Mouse (Mus musculus) CH12.LX (cell line): ENCODE data around the gene Nos1ap. TPM values are rescaled to one million over a fixed set of nuclear protein-coding genes. Genes with fewer than 3 reads are reported as not detected.

Source experiments
- DNase-seq: peaks from one replicate; pipeline ENCODE4 v3.0.0-alpha.2; 2013; ENCODE audit errors: extremely low read depth
- H3K27ac ChIP-seq: 2 replicates; pipeline ENCODE4 v1.5.1; 2012; ENCODE audit warnings: low read depth, mild to moderate bottlenecking, control low read depth, moderate library complexity; ENCODE audit not compliant: insufficient read depth
- H3K27me3 ChIP-seq: replicated peaks from 2 replicates; pipeline ENCODE3; 2012; ENCODE audit warnings: inconsistent platforms
- H3K36me3 ChIP-seq, 2 experiments: replicated peaks in 1 of 2; 2 replicates each; pipeline versions ENCODE3 to v1.6.1; 2012; ENCODE audit warnings: inconsistent platforms in 1 of 2, low read length in 1 of 2, mild to moderate bottlenecking in 1 of 2, mixed read lengths in 1 of 2, moderate library complexity in 1 of 2; ENCODE audit not compliant: control insufficient read depth in 1 of 2, insufficient read depth in 1 of 2
- H3K4me1 ChIP-seq, 2 experiments: 2 replicates each; pipeline ENCODE4 v1.6.1; 2012; ENCODE audit warnings: inconsistent platforms in 1 of 2, moderate library complexity in 1 of 2; ENCODE audit not compliant: insufficient read depth in 2 of 2, control insufficient read depth in 1 of 2
- H3K4me2 ChIP-seq: 2 replicates; pipeline ENCODE4 v1.6.1; 2012; ENCODE audit warnings: low read depth, mild to moderate bottlenecking, control low read depth; ENCODE audit not compliant: poor library complexity, insufficient read depth, severe bottlenecking
- H3K4me3 ChIP-seq, 3 experiments: fragments of 150-350 bp in 1 of 3; sonication (generic) in 1 of 3; replicated peaks in 1 of 3; 2 replicates each; pipeline versions ENCODE3 to v1.5.1; 2011 to 2012; ENCODE audit warnings: low read depth in 2 of 3, low read length in 2 of 3, mild to moderate bottlenecking in 2 of 3, moderate library complexity in 2 of 3, control low read depth in 1 of 3, improper control_type of control experiment in 1 of 3, inconsistent platforms in 1 of 3, mixed read lengths in 1 of 3; ENCODE audit not compliant: poor library complexity in 1 of 3
- H3K79me2 ChIP-seq: replicated peaks from 2 replicates; pipeline ENCODE4 v1.6.1; 2012; ENCODE audit warnings: mild to moderate bottlenecking, moderate library complexity; ENCODE audit not compliant: control insufficient read depth, poor library complexity, insufficient read depth, severe bottlenecking; ENCODE audit errors: extremely low read depth
- H3K9ac ChIP-seq: 2 replicates; pipeline ENCODE4 v1.6.1; 2012; ENCODE audit warnings: low read depth, mild to moderate bottlenecking, control low read depth, moderate library complexity; ENCODE audit not compliant: insufficient read depth
- H3K9me3 ChIP-seq: replicated peaks from 2 replicates; pipeline ENCODE3; 2012; ENCODE audit warnings: low read length, inconsistent platforms, mixed read lengths
- BHLHE40 ChIP-seq: IDR thresholded peaks from 2 replicates; pipeline ENCODE4 v1.6.1; 2011; ENCODE audit warnings: mild to moderate bottlenecking, low read depth, low read length, improper control_type of control experiment
- CHD1 ChIP-seq: IDR thresholded peaks from 2 replicates; pipeline ENCODE4 v1.6.1; 2012; ENCODE audit warnings: low read depth, low read length, improper control_type of control experiment, inconsistent platforms
- E2F4 ChIP-seq: IDR thresholded peaks from 2 replicates; pipeline ENCODE4 v1.6.1; 2011; ENCODE audit warnings: low read depth, low read length, improper control_type of control experiment; ENCODE audit not compliant: insufficient replicate concordance
- ELF1 ChIP-seq: IDR thresholded peaks from 2 replicates; pipeline ENCODE4 v1.6.1; 2014; ENCODE audit warnings: low read depth, mild to moderate bottlenecking, inconsistent platforms, low read length, improper control_type of control experiment
- ETS1 ChIP-seq: conservative IDR thresholded peaks from 2 replicates; pipeline ENCODE4 v1.6.1; 2012; ENCODE audit warnings: low read depth, mild to moderate bottlenecking, inconsistent platforms, low read length, improper control_type of control experiment, moderate library complexity
- JUND ChIP-seq: conservative IDR thresholded peaks from 2 replicates; pipeline ENCODE4 v1.6.1; 2011; ENCODE audit warnings: low read depth, low read length, improper control_type of control experiment
- KAT2A ChIP-seq: IDR thresholded peaks from 2 replicates; pipeline ENCODE4 v1.6.1; 2012; ENCODE audit warnings: low read length, improper control_type of control experiment, inconsistent platforms; ENCODE audit not compliant: insufficient replicate concordance
- MAFK ChIP-seq: IDR thresholded peaks from 2 replicates; pipeline ENCODE4 v1.6.1; 2011; ENCODE audit warnings: low read length, improper control_type of control experiment; ENCODE audit not compliant: insufficient replicate concordance
- MAX ChIP-seq: IDR thresholded peaks from 2 replicates; pipeline ENCODE4 v1.6.1; 2011; ENCODE audit warnings: low read length, improper control_type of control experiment
- MAZ ChIP-seq: IDR thresholded peaks from 2 replicates; pipeline ENCODE4 v1.6.1; 2012; ENCODE audit warnings: low read depth, mild to moderate bottlenecking, inconsistent platforms, low read length, improper control_type of control experiment, moderate library complexity
- NRF1 ChIP-seq: IDR thresholded peaks from 2 replicates; pipeline ENCODE4 v1.6.1; 2014; ENCODE audit warnings: low read depth, mild to moderate bottlenecking, inconsistent platforms, low read length, improper control_type of control experiment, moderate library complexity
- PAX5 ChIP-seq: IDR thresholded peaks from 2 replicates; pipeline ENCODE4 v1.6.1; 2012; ENCODE audit warnings: low read length, inconsistent platforms, mixed read lengths
- POLR2A ChIP-seq: IDR thresholded peaks from 2 replicates; pipeline ENCODE4 v1.6.1; 2011; ENCODE audit warnings: low read depth, mild to moderate bottlenecking, improper control_type of control experiment, low read length
- POLR2AphosphoS2 ChIP-seq: IDR thresholded peaks from 2 replicates; pipeline ENCODE4 v1.6.1; 2011; ENCODE audit warnings: low read depth, low read length, improper control_type of control experiment
- SIN3A ChIP-seq: IDR thresholded peaks from 2 replicates; pipeline ENCODE4 v1.6.1; 2012; ENCODE audit warnings: low read length, improper control_type of control experiment, inconsistent platforms
- SMC3 ChIP-seq: IDR thresholded peaks from 2 replicates; pipeline ENCODE4 v1.6.1; 2011; ENCODE audit warnings: low read depth, low read length, improper control_type of control experiment
- UBTF ChIP-seq: IDR thresholded peaks from 2 replicates; pipeline ENCODE4 v1.6.1; 2012; ENCODE audit warnings: low read depth, mild to moderate bottlenecking, inconsistent platforms, low read length, improper control_type of control experiment, moderate library complexity
- USF2 ChIP-seq: conservative IDR thresholded peaks from 2 replicates; pipeline ENCODE4 v1.6.1; 2011; ENCODE audit warnings: low read depth, low read length, improper control_type of control experiment
- ZKSCAN1 ChIP-seq: IDR thresholded peaks from 2 replicates; pipeline ENCODE4 v1.6.1; 2012; ENCODE audit warnings: low read depth, inconsistent platforms, low read length, improper control_type of control experiment, borderline replicate concordance
- ZMIZ1 ChIP-seq: IDR thresholded peaks from 2 replicates; pipeline ENCODE4 v1.6.1; 2012; ENCODE audit warnings: low read depth, mild to moderate bottlenecking, inconsistent platforms, low read length, improper control_type of control experiment
- ZNF384 ChIP-seq: IDR thresholded peaks from 2 replicates; pipeline ENCODE4 v1.6.1; 2012; ENCODE audit warnings: low read depth, low read length, improper control_type of control experiment, inconsistent platforms
- dilution Hi-C: fragments of 300-500 bp; cut with MboI; formaldehyde crosslinking; loops from 2 replicates; pipeline ENCODE4 v1.14.3; 2020; ENCODE audit warnings: low sequenced_read_pairs; ENCODE audit not compliant: extremely low pct_unique_long_range_greater_than_20kb, extremely low pct_ligation_motif_present
- in situ Hi-C: fragments of 300-500 bp; cut with MboI; formaldehyde crosslinking; loops from 3 replicates; pipeline ENCODE4 v1.14.3; 2019; ENCODE audit warnings: low sequenced_read_pairs, low pct_ligation_motif_present, low pct_unique_long_range_greater_than_20kb, mixed read lengths
- polyA plus RNA-seq: library from polyadenylated mRNA; unstranded; fragments of >175 nt; gene quantifications from 2 replicates; pipeline ENCODE4 v1.2.1, GENCODE M21; 2012; ENCODE audit warnings: low read depth; ENCODE audit not compliant: insufficient read length
- total RNA-seq, 2 experiments: library from RNA; depleted of rRNA; stranded (reverse); fragments of 300-350 nt in 1 of 2; fragments of >200 nt in 1 of 2; gene quantifications; 2 replicates each; pipeline ENCODE4 v1.2.3; 2012 to 2014

The Nos1ap gene
- total and polyA plus RNA-seq, 3 experiments: not detected

DNA sequence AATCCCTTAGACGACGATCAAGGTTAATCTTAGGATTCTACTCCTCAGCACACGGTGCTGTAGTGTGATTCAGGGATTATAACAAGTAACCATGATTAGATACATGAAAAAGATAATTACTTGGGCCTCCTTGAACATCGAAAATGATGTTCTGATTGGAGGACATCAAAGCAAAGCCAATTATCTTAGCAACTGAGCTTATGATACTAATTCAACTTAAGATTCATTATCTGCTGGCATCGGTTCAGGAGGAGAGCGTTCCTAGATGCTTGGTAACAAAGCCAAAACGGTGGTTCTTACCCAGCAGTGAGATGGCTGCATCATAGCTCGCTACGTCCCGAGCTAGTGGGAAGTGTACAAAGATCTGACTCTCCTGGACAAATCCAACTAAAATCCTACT lies 204.2 kb downstream of the Nos1ap start:
- dilution Hi-C loops: no loop called here
- Histone ChIP-seq H3K4me1 (no peaks in the 10 kb centered on the region), H3K4me2 (no peak overlapping the region), H3K4me3 (no peak overlapping the region), H3K27me3 (peaks cover 2% of the 10 kb centered on the region), H3K79me2 (no peaks in the 10 kb centered on the region), H3K9me3 (no peaks in the 10 kb centered on the region), H3K27ac (no peak overlapping the region), H3K9ac (no peak overlapping the region), H3K36me3 (no peaks in the 10 kb centered on the region)
- no peak for DNase-seq
- TF ChIP-seq UBTF (no peak), JUND (no peak), ELF1 (no peak), ETS1 (no peak), ZKSCAN1 (no peak), MAZ (no peak), POLR2A (no peak), ZMIZ1 (no peak)
- in situ Hi-C loops: no loop called here

- no peaks in the 10 kb centered on the region for H3K36me3 ChIP-seq
- TF ChIP-seq MAX (no peak), KAT2A (no peak), E2F4 (no peak)
- no peak overlapping the region for H3K4me3 ChIP-seq
- in situ Hi-C loops: no loop called here
- no peaks in the 10 kb centered on the region for H3K4me1 ChIP-seq
- dilution Hi-C loops: no loop called here
- peaks cover 2% of the 10 kb centered on the region for H3K27me3 ChIP-seq
- H3K4me2 ChIP-seq: no peak overlapping the region
- no peak for DNase-seq
- H3K79me2 ChIP-seq: no peaks in the 10 kb centered on the region
- H3K9me3 ChIP-seq: no peaks in the 10 kb centered on the region
- H3K27ac ChIP-seq: no peak overlapping the region
- H3K9ac ChIP-seq: no peak overlapping the region
Observed at GRCm38 (mm10) chr1:170383530-170383929, 206.1 kb downstream of the Nos1ap start.

DNA sequence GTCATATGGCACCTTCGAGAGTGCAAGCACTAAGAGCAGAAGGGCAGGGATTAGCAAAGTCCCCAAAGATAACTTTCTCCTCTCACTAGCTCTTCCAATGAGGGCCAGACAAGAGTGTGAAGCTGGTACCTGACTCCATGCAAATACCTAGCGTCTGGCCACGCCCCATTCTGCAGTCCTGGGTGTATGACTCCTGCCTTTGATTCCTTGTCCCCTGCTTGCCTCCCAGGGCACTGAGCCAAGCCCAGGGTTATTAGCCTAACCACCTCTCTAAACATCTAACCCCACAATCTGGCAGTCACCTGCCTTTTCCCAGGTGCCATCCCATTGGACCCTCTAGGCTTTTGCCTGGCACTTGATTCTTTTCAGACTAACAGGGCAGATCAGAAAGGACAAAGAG lies 208.2 kb downstream of the Nos1ap start:
- TF ChIP-seq SMC3 (no peak), POLR2AphosphoS2 (no peak), PAX5 (no peak), NRF1 (no peak), BHLHE40 (no peak), CHD1 (no peak), SIN3A (no peak), USF2 (no peak), ZNF384 (no peak), POLR2A (no peak), MAX (no peak), MAFK (no peak), UBTF (no peak), KAT2A (no peak)
- Histone ChIP-seq H3K9me3 (no peaks in the 10 kb centered on the region), H3K9ac (no peak overlapping the region), H3K79me2 (no peaks in the 10 kb centered on the region), H3K4me1 (no peaks in the 10 kb centered on the region), H3K4me3 (no peak overlapping the region), H3K4me2 (no peak overlapping the region), H3K36me3 (no peaks in the 10 kb centered on the region), H3K27me3 (peaks cover 2% of the 10 kb centered on the region), H3K27ac (no peak overlapping the region)
- dilution Hi-C loops: no loop called here
- DNase-seq: no peak
- in situ Hi-C loops: no loop called here
